Mouse (Mus musculus) heart, postnatal 0 days (tissue): ENCODE measurements around the gene Amigo1.

ENCODE experiments used
- CTCF ChIP-seq: IDR thresholded peaks from 2 replicates; pipeline ENCODE4 v1.5.1; 2016; ENCODE audit warnings: antibody characterized with exemption, control low read depth, low read depth
- EP300 ChIP-seq: IDR thresholded peaks from 2 replicates; pipeline ENCODE4 v1.6.1; 2016; ENCODE audit warnings: antibody characterized with exemption, low read depth

- no peak for TF ChIP-seq CTCF
- no peak for TF ChIP-seq EP300
Observed at GRCm38 (mm10) chr3:108187111-108187795, 1.1 kb downstream of the Amigo1 start.
